Mouse (Mus musculus) limb, embryonic 15.5 days (tissue): Measurements from ENCODE around the gene BC030867. TPM values are rescaled to one million over a fixed set of nuclear protein-coding genes. Genes with fewer than 3 reads are reported as not detected.
A peak's percentile ranks its signal among the peaks of the same experiment; 100 is the strongest.

ENCODE experiments used
- ATAC-seq: fragments of 200-750 bp; cut with Nextera tagmentation; 2 replicates; pipeline ENCODE4 v1.8.0; 2017; ENCODE audit warnings: low read depth, moderate TSS enrichment; ENCODE audit not compliant: insufficient number of reproducible peaks, low FRiP score, low TSS enrichment
- H3K27ac ChIP-seq: fragments of 300-500 bp; sonication (generic); 2 replicates; pipeline ENCODE4 v1.5.1; 2015; ENCODE audit warnings: moderate library complexity, mild to moderate bottlenecking, inconsistent platforms
- H3K27me3 ChIP-seq: fragments of 300-500 bp; sonication (generic); 2 replicates; pipeline ENCODE4 v1.6.1; 2015; ENCODE audit warnings: inconsistent platforms
- H3K36me3 ChIP-seq: fragments of 300-500 bp; sonication (generic); 2 replicates; pipeline ENCODE4 v1.6.1; 2015; ENCODE audit warnings: inconsistent platforms
- H3K4me1 ChIP-seq: fragments of 300-500 bp; sonication (generic); 2 replicates; pipeline ENCODE4 v1.6.1; 2015; ENCODE audit warnings: inconsistent platforms
- H3K4me2 ChIP-seq: fragments of 300-500 bp; sonication (generic); 2 replicates; pipeline ENCODE4 v1.6.1; 2015; ENCODE audit warnings: mild to moderate bottlenecking, inconsistent platforms
- H3K4me3 ChIP-seq: fragments of 300-500 bp; sonication (generic); 2 replicates; pipeline ENCODE4 v1.5.1; 2015; ENCODE audit warnings: mild to moderate bottlenecking, inconsistent platforms
- H3K9ac ChIP-seq: fragments of 300-500 bp; sonication (generic); 2 replicates; pipeline ENCODE4 v1.6.1; 2015; ENCODE audit warnings: inconsistent platforms
- H3K9me3 ChIP-seq: fragments of 300-500 bp; sonication (generic); 2 replicates; pipeline ENCODE4 v1.6.1; 2016; ENCODE audit warnings: inconsistent platforms
- WGBS: fragments of 180-500 bp; shearing (Covaris S2); methylation state at CpG from one replicate; pipeline ENCODE4 v1.1.7; 2015; 5-methylcytosine and 5-hydroxymethylcytosine counted together
- polyA plus RNA-seq: library from polyadenylated mRNA; unstranded; fragments of >200 nt; fragmentation: Nextera tagmentation; extraction: Ambion mirVana; gene quantifications from 2 replicates; pipeline ENCODE4 v1.2.1, GENCODE M21; 2015

BC030867 gene
- 13.0 and 13.8 TPM in 2 replicates for polyA plus RNA-seq

DNA sequence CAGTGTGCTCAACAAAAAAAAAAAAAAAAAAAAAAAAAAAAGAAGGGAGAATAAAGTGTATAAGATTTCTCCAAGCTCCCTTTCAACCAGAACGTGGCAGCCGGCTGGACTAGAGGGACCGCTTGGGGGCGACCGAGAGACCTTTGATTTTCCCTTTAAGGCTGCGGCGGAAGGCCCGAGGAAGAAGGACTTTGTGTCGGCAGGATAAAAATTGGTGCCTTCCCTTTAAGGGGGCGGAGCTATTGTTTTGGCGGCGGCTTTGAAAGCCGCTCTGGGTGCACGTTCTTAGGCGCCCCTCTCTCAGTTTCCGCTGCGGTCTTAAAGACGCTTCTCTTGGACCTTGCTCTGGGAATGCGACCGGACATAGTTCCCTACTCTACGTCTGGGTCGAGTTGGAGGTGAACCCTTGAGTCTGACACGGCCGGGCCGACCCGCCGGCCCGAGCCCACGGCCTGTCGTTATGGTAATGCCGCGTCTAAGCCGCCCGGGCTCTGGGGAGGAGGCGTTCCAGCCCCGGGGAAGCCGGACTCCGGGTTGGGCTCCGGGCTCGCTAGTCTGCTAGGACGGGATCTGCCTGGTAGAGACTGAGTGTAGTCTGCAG lies at the start of gene BC030867:
Gene BC030867 (plus strand): TSS at position 253 of the 601 bp plus-strand sequence.
- H3K9ac ChIP-seq, result peak within 1 kb of the TSS; percentile 55
- H3K27ac ChIP-seq, result peak within 1 kb of the TSS; percentile 33; the same call in 1 of the 2 replicates
- WGBS, result under 1% methylated on average over 41 of the region's 41 CpGs
- H3K4me2 ChIP-seq, result peak within 1 kb of the TSS; percentile 94
- no peaks in the 10 kb centered on the region for H3K9me3 ChIP-seq
- H3K4me3 ChIP-seq, result peak within 1 kb of the TSS; percentile 62
- no peaks in the 10 kb centered on the region for H3K27me3 ChIP-seq
- no peak for ATAC-seq
- peaks cover 35% of the 10 kb centered on the region for H3K4me1 ChIP-seq
- peaks cover 8% of the 10 kb centered on the region; the same call in 1 of the 2 replicates for H3K36me3 ChIP-seq

DNA sequence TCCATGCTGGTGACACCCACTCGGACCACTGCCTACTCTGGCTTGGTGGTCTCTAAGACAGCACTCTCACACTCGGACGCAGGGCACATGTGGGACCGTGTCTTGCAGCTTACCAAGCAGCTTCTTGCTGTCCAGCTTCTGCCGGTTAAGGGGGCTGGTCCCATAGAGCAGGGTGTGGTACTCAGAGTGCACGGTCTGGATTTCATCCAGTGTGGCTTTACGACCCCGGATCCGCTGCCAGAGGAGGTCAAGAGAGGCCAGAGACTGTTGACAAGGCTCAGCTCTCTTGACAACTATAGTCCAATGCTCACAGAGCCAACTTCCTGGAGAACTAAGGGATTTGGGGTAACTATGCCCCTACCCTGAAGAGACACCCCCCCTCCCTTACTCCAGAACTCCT lies 48.8 kb upstream of the BC030867 start:
- Histone ChIP-seq H3K27me3 (no peaks in the 10 kb centered on the region), H3K4me1 (peaks cover 12% of the 10 kb centered on the region; the same call in 1 of the 2 replicates), H3K9ac (no peak overlapping the region), H3K27ac (no peak overlapping the region), H3K36me3 (peaks cover 98% of the 10 kb centered on the region), H3K9me3 (no peaks in the 10 kb centered on the region), H3K4me3 (no peak overlapping the region), H3K4me2 (no peak overlapping the region)
- ATAC-seq, result no peak
- WGBS, result 49% methylated on average over 9 of the region's 9 CpGs

DNA sequence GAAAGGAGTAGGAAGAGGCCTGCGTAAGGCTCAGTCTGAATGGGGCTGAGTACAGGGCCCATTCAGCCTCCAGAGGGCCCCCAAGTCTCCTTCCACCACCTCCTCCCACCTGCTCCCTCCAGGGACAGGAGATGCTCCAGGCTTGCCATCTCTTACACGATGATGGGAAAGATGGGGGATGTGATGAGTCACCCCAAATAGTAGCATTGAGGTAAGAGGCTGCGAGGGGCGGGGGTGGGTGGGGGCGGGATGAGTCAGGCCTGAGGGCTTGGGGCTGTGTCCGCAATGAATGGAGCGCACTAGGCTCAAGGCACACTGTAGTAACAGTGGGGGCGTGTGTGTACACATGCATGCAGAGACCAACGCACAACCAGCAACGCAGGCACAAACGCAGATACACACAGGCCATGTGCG lies 47.3 kb upstream of the BC030867 start:
- 69% methylated on average over 12 of the region's 12 CpGs for WGBS
- no peaks in the 10 kb centered on the region for H3K27me3 ChIP-seq
- H3K27ac ChIP-seq, result no peak overlapping the region
- no peak overlapping the region for H3K9ac ChIP-seq
- ATAC-seq, result no peak
- peaks cover 98% of the 10 kb centered on the region for H3K36me3 ChIP-seq
- peaks cover 15% of the 10 kb centered on the region for H3K4me1 ChIP-seq
- no peak overlapping the region for H3K4me2 ChIP-seq
- H3K4me3 ChIP-seq, result no peak overlapping the region
- no peaks in the 10 kb centered on the region for H3K9me3 ChIP-seq

DNA sequence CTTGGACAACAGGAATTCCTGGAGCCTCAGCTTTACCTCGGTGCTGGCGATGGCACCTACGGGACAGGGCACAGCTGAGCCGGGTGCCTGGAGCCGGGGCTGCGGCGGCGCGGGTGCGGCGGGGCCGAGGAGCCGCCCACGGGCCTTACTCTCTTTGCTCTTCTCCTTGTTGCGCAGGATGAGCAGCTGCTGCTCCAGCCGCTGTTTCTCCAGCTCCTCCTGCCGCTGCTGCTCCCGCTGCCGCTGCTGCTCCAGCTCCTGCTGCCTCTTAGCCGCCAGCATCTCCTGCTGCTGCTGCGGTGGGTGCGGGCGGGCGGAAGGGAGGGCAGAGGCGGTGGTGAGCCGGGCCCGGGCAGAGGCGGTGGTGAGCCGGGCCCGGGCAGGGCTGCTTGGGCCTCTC lies 42.2 kb upstream of the BC030867 start:
- Histone ChIP-seq H3K9ac (no peak overlapping the region), H3K4me3 (no peak overlapping the region), H3K27me3 (no peaks in the 10 kb centered on the region), H3K36me3 (peaks cover 56% of the 10 kb centered on the region), H3K27ac (peak overlapping the region; percentile 27; the same call in 1 of the 2 replicates), H3K4me2 (no peak overlapping the region), H3K9me3 (no peaks in the 10 kb centered on the region), H3K4me1 (peaks cover 47% of the 10 kb centered on the region)
- WGBS, result 67% methylated on average over 23 of the region's 30 CpGs
- ATAC-seq, result no peak

DNA sequence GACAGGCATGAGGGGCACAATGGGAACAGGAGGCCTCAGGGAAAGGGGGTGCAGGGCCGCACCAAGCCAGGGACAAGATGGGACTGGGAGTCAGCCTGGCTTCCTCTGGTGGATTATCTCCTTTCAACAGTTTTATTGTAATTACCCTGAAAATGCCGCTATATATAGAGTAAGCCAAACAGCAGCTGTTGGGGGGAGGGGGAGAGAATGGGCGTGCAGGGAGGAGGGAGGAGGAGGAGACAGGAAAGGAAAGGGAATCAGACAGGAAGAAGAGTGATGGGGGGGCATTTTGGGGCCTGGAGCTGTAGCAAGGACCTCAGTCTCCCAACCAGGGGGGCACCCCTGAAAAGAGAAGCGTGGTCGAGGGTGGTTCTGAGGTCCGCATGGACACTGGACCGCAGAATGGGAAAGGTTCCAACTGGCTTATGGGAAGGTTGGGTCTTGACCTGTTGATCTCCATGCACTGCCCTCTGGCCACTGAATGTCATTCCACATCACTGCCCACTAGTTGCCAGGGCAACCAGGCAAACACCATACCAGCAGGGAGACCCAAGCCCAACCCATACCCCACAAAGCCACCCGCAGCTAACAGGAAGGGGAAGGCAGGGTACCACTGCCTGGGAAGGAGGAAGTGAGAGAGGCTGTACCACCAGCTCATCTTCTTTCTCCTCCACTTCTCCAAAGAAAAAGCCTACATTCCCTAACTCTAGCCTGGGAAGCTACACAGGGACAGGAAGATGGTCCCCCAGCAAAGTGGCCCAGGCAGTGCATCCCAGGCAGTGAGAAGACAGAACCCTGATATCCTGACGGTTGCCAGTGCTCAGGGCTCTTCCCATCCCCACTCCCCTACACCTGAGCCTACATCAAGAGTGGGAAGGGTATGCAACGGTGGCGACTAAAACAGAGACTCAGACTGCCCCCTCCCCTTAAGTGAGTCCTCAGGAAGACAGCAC lies 40.6 kb upstream of the BC030867 start:
- Histone ChIP-seq H3K4me1 (peaks cover 58% of the 10 kb centered on the region), H3K4me3 (no peak overlapping the region), H3K27me3 (no peaks in the 10 kb centered on the region), H3K4me2 (no peak overlapping the region), H3K9me3 (no peaks in the 10 kb centered on the region), H3K9ac (no peak overlapping the region), H3K36me3 (peaks cover 42% of the 10 kb centered on the region), H3K27ac (peak overlapping the region; percentile 44)
- ATAC-seq, result 0 out of 2 replicates have a peak, but pooled peaks have one; percentile 25
- 53% methylated on average over 11 of the region's 11 CpGs for WGBS

DNA sequence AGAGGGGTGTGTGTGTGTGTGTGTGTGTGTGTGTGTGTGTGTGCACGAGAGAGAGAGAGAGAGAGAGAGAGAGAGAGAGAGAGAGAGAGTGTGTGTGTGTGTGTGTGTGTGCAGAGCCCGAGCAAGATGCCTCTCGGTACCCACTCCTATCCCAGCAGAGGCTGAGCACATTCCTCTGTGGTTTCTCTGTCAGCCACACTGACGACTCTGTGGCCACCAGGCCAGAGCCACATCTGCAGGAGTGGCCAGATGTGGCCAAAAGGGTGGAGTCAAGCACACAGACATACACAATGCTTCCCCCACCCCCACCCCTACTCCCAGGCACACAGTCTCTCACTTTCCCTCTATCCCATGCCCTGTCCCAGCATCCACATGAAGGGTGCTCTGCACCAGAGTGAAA lies 39.8 kb upstream of the BC030867 start:
- Histone ChIP-seq H3K27me3 (no peaks in the 10 kb centered on the region), H3K9me3 (no peaks in the 10 kb centered on the region), H3K27ac (peak overlapping the region; percentile 0; the same call in 1 of the 2 replicates), H3K4me3 (no peak overlapping the region), H3K4me1 (peaks cover 62% of the 10 kb centered on the region), H3K9ac (no peak overlapping the region), H3K36me3 (peaks cover 38% of the 10 kb centered on the region), H3K4me2 (no peak overlapping the region)
- ATAC-seq, result no peak
- WGBS, result 34% methylated on average over 2 of the region's 4 CpGs

DNA sequence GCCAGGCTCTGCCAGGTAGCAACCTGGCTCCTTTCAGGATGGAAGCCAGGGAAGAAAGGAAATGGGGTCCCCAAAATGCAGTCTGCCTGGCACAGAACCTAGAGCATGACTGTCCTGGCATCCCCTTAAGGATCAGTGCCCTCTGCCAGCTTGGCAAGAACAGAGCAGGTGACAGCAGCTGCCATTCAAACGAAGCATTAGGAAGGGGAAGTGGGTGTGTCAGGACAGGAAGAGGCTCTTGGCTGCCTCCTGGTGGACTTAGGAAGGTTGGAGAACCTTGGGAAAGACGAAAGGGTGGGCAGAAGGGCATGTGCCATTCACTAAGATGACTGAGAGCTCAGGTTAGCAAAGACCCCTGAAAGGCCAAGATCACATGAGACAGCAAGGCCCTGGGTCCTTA lies 38.9 kb upstream of the BC030867 start:
- Histone ChIP-seq H3K27ac (peak overlapping the region; percentile 0; the same call in 1 of the 2 replicates), H3K9me3 (no peaks in the 10 kb centered on the region), H3K36me3 (peaks cover 33% of the 10 kb centered on the region), H3K4me3 (no peak overlapping the region), H3K27me3 (no peaks in the 10 kb centered on the region), H3K4me2 (no peak overlapping the region), H3K9ac (0 out of 2 replicates have a peak overlapping the region, but pooled peaks have one; percentile 7), H3K4me1 (peaks cover 71% of the 10 kb centered on the region)
- ATAC-seq, result no peak
- 24% methylated on average over 2 of the region's 2 CpGs for WGBS

DNA sequence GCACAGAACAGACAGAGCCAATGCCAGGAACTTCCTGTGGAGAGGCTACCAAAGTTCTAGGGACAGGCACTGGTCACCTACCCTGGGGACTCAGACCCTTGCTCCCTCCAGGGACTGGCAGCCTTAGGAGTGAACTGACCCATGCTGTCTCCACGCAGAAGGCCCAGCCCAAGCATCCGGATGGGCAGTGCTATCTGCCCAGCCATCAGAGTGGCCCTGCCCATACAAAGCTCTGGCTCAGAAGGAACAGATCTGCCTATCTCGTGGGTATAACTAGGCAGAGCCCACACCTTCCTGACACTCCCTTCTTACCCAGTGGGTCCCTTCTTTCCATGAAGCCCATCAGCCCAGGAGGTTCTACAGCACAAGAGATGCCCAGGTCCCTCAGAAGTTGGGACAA lies 38.5 kb upstream of the BC030867 start:
- H3K27ac ChIP-seq, result no peak overlapping the region
- no peaks in the 10 kb centered on the region for H3K9me3 ChIP-seq
- H3K4me2 ChIP-seq, result no peak overlapping the region
- no peak for ATAC-seq
- WGBS, result 74% methylated on average over 3 of the region's 3 CpGs
- peaks cover 28% of the 10 kb centered on the region for H3K36me3 ChIP-seq
- H3K4me1 ChIP-seq, result peaks cover 76% of the 10 kb centered on the region
- no peaks in the 10 kb centered on the region for H3K27me3 ChIP-seq
- no peak overlapping the region for H3K9ac ChIP-seq
- no peak overlapping the region for H3K4me3 ChIP-seq

DNA sequence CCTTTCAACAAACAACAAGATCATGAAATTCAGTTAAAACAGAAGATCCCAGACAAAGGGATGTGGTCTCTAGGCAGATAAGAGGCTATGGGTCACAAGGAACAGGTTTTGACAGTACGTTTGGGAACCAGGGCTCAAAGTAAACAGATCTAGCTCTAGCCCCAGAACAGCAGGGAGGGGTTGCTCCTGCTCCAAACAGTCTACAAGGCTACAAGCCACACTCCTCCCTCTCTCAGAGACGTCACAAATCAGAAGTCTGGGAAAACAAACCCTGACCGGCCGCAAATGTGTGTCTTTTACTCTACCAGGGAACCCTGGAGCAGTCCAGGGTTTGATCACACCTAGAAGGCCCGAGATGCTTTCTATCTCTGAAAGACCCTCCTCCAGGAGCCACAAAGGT lies 37.7 kb upstream of the BC030867 start:
- 50% methylated on average over 5 of the region's 5 CpGs for WGBS
- H3K9me3 ChIP-seq, result no peaks in the 10 kb centered on the region
- H3K4me2 ChIP-seq, result no peak overlapping the region
- no peak overlapping the region for H3K9ac ChIP-seq
- H3K27me3 ChIP-seq, result no peaks in the 10 kb centered on the region
- ATAC-seq, result no peak
- peaks cover 20% of the 10 kb centered on the region for H3K36me3 ChIP-seq
- peaks cover 84% of the 10 kb centered on the region for H3K4me1 ChIP-seq
- peak overlapping the region; percentile 54; the same call in 1 of the 2 replicates for H3K27ac ChIP-seq
- no peak overlapping the region for H3K4me3 ChIP-seq

DNA sequence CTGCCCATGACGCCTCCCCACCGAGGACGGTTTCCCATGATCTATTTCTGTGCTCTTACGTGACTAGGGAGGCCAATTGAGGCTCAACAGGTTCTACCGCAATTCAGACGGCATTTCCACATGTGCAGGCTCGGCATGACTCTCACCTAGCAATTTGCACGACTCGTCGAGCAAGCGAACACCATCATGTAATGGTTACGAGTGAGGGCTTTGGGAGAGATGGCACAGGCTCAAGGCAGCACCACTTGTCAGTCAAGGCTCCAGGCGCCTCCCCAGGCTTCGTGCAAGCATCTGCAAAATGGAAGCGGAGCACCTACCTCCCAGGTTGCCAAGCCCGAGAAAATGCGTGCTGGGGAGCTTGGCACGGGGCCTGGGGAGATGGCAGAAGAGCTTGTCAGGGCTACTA lies 36.7 kb upstream of the BC030867 start:
- Histone ChIP-seq H3K36me3 (peaks cover 11% of the 10 kb centered on the region), H3K9ac (no peak overlapping the region), H3K4me1 (peaks cover 85% of the 10 kb centered on the region), H3K27ac (peak overlapping the region; percentile 54; the same call in 1 of the 2 replicates), H3K4me2 (no peak overlapping the region), H3K27me3 (no peaks in the 10 kb centered on the region), H3K4me3 (no peak overlapping the region), H3K9me3 (no peaks in the 10 kb centered on the region)
- no peak for ATAC-seq
- WGBS, result 35% methylated on average over 18 of the region's 18 CpGs

DNA sequence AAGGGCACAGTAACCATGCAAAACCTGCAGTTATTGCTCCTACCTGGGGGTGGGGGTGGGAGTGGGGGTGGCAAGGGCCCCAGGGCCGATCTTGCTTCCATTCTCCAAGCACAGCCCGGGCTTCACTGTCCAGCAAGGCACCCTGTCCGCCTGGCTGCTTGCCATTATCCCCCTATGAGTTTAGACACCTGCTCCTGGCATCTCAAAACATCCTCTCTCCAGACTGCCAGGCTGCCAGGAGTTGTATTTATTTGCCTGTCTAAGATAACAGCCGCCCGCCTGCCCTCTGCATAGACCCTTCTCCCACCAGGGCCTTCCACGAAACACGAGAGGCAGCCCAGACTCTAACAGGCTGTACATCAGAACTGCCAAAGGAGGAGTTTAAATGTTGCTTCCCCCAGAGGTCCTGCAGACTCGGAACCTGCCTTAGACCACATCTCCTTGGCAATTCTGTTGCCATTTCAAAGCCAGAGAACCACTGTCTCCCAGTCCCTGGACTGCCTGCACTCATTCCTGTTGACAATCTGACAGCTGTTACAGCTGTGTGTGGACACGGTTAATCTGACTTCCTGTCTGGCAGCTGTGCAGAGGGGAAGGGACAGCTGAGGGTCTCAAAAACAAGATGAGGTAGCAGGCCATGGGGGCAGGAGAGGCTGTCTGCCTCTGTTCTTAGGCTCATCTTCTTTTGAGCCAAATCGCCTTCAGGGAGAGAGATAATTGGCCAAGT lies 34.1 kb upstream of the BC030867 start:
- H3K4me1 ChIP-seq, result peaks cover 87% of the 10 kb centered on the region
- 55% methylated on average over 10 of the region's 10 CpGs for WGBS
- peak overlapping the region; percentile 22; the same call in 1 of the 2 replicates for H3K27ac ChIP-seq
- H3K4me2 ChIP-seq, result 0 out of 2 replicates have a peak overlapping the region, but pooled peaks have one; percentile 12
- no peaks in the 10 kb centered on the region for H3K9me3 ChIP-seq
- no peak for ATAC-seq
- no peak overlapping the region for H3K9ac ChIP-seq
- no peaks in the 10 kb centered on the region for H3K27me3 ChIP-seq
- peaks cover 10% of the 10 kb centered on the region for H3K36me3 ChIP-seq
- no peak overlapping the region for H3K4me3 ChIP-seq
